Mouse (Mus musculus) left cerebral cortex, adult 9 months (tissue): ENCODE measurements around the gene Epb41l4b.
A peak's percentile ranks its signal among the peaks of the same experiment; 100 is the strongest.

ENCODE experiments used
- DNase-seq, 2 experiments: peaks; one replicate each; pipeline ENCODE4 v3.0.0; 2022; ENCODE audit warnings: low spot score in 2 of 2

Gene Epb41l4b

DNA sequence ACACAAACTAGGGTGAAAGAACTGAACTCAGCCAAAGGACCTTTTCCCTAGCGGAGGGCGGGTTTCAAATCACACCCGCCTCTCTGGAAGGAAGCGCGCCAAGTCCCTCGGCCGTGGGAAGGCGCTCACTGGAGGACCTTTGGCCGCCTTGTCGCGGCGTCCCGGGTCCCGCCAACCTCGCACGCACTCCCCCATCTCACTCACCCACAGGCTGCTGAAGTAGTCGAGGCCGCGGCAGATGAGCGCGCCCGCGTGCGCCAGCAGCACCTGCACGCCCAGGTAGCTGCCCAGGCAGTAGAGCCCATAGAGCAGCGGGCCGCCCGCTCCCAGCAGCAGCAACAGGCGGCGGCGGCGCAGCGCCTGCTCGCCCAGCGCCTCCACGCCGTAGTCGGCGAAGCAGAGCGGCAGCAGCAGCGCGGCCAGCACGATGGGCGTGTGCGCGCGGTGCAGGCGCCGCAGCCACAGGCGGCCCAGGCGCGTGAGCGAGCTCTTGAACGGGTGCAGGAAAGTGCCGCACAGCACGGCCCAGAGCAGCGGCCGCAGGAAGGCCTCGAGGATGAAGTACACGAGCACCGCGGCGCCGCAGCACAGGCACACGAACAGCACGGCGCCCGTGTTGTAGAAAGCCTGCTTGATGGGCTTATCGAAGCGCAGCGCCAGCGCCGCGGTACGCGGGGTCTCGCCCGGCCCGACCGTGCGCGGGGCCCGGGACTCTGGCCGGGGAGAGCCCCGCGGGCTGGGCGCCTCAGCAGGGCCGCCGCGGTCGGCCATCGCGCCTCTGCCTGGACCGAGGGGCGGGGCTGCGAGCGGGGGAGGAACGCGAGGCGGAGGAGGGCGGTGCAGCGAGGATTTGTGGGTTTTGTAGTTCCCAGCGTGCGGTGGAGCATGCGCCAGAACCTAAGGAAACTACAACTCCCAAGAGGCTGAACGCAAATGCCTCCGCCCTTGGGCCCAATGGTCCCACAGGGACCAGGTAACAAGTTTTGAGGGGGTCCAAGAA lies 196.3 kb downstream of the Epb41l4b start, which contains the start of gene Tmem245:
TSS of gene Tmem245 (minus strand) at position 797 of the 1,000 bp plus-strand sequence.
- DNase-seq: peak; percentile 73 to 93

DNA sequence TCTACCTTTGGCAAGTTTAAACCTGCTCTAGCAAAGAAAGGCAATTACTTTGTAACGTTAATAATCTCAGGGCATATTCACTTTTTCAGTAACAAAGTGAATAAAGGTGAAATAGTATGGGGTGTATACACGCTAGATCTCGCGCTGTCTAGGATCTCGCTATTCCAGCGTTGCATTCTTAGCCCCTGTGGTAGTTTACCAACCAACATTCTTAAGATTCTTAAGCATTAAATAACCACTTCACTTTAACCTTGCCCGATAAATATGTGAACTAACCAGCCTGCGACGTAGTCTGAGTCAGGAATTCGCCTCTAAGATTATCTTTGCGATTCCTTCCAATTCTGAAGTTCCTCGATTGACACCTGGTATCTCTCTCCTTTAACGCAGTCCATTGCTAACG lies 197.1 kb downstream of the Epb41l4b start:
- no peak for DNase-seq

DNA sequence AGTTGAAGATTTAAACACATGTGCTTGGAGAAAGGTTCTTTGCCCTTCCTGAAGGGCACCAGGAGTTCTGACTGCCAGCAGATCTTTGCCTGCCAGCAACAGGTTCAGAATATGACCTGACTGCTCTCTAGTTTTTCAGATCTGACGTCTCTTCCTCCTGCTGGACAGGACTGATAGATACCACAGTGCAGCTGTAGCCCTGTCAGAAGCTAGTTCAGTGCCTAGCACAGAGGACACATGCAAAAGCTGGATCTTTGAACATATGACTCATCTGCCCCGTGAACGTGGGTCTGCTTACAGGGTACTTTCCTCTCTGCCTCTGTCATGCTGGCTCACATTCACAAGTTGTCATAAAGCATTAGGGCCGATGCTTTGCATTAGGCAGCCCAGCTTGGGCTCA lies 199.0 kb downstream of the Epb41l4b start:
- no peak for DNase-seq

DNA sequence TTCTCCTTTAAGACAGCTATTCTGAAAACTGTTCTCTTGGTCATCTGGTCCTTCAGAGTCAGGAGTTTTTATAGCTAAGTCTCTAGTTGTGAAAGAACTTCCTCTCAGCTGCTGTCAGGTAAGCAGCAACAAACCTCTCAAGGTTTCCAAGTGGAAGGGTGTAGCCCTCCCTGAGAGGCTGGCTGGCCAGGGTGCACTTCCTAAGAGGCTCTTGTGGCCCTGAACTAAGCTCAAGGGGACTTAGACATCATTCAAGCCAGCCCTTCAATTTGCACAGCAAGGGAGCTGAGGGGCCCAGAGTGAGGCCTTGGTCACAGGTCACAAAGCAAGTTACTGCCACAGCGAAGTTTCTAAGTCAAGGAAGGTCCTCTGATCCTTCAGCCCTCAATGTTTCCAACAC lies 200.0 kb downstream of the Epb41l4b start:
- no peak for DNase-seq

DNA sequence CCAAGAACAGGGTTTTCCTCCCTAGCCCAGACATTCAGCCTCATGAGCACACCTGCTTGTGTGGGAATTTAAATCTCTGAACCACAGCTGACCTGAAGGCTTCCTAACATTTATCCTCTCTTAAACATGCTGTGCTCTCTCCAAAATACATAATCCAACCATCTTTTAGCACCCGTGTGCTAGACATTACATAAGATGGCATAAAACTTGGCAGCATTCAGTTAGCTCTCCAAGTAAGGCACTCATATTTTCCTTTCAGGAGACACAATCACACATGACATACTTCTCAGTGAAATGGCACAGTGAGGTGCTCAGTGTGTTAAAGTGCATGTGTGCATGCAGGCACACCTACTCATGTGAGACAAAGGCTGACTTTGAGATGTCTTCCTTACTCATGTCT lies 200.7 kb downstream of the Epb41l4b start:
- no peak for DNase-seq
